Mouse (Mus musculus): Measurements from ENCODE around the gene Drc1. TPM values are rescaled to one million over a fixed set of nuclear protein-coding genes. Genes with fewer than 3 reads are reported as not detected.

The Drc1 gene
- polyA plus RNA-seq, 1 experiment from 2014 or later: 5.5 TPM

DNA sequence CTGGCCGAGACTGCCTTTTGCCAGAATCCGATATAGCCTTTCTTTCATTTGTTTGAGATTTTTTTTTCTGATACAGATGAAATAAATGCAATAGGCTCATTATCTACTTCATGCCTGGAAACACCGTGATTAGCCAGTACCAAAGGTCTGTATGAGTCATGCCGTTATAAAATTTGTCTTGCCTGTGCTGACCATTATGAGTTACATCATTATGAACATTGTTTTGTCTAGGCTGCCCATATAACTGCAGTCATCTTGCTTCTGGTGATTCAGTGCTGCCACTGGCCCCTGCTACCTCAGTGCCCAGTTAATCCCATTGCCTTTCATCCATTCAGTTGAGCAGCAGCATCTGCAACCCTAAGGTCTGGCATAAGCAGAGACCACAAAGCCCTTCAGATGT lies 1.7 kb upstream of the Drc1 start:
- H3K9me3 ChIP-seq (ENCODE audit: control insufficient read depth, low read length): no peaks in the 10 kb centered on the region
- WGBS: 94% methylated on average over 4 of the region's 4 CpGs

DNA sequence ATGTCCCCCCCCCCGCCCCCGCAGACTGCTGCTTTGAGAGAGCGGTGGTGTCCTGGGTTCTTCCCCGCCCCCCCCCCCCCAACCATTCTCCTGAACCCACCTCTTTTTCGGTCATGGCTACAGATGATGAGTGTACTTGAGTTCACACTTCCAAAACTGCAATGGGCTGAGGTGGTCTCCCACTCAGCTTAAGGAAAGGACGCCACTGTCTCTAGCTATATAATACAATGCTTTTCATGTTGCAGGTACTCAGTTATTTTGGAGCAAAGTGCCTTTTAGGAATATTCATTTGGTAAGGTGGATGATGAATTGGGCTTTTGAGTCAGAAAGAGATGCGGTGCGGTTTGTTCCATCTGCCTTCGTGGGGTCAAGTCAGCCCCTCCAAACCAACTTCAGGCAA lies 324 bp upstream of the Drc1 start:
- H3K4me2 ChIP-seq (replicated peaks): peak overlapping the region; percentile 74
- no peak overlapping the region for H3K27ac ChIP-seq
- no peak for ATAC-seq (ENCODE audit: low FRiP score)
- 34% methylated on average over 9 of the region's 9 CpGs for WGBS
- H3K9me3 ChIP-seq (ENCODE audit: control insufficient read depth, low read length): no peaks in the 10 kb centered on the region
- no peak for DNase-seq (ENCODE audit: low spot score)
- H3K9ac ChIP-seq: peak overlapping the region; percentile 67
- no peaks in the 10 kb centered on the region for H3K36me3 ChIP-seq (replicated peaks; ENCODE audit: control insufficient read depth, insufficient read depth)
- H3K27me3 ChIP-seq (ENCODE audit: control insufficient read depth, insufficient read depth, low read length): no peaks in the 10 kb centered on the region
- peak overlapping the region; percentile 48 for H3K4me3 ChIP-seq (replicated peaks; ENCODE audit: low read length)
- 0 out of 2 replicates have a peak, but pooled peaks cover 4% of the 10 kb centered on the region for H3K4me1 ChIP-seq (replicated peaks; ENCODE audit: control insufficient read depth, insufficient read depth, low read length)

More for the DNA sequence above, 1.7 kb upstream of the Drc1 start:
- no peaks in the 10 kb centered on the region for H3K36me3 ChIP-seq (replicated peaks; ENCODE audit: control insufficient read depth, insufficient read depth)
- H3K9ac ChIP-seq: no peak overlapping the region
- no peak overlapping the region for H3K27ac ChIP-seq
- DNase-seq (ENCODE audit: low spot score) (no peak), ATAC-seq (ENCODE audit: low FRiP score) (no peak)
- H3K27me3 ChIP-seq (ENCODE audit: control insufficient read depth, insufficient read depth, low read length): no peaks in the 10 kb centered on the region
- H3K4me1 ChIP-seq (replicated peaks; ENCODE audit: control insufficient read depth, insufficient read depth, low read length): 0 out of 2 replicates have a peak, but pooled peaks cover 4% of the 10 kb centered on the region
- H3K4me2 ChIP-seq (replicated peaks): no peak overlapping the region
- no peak overlapping the region for H3K4me3 ChIP-seq (replicated peaks; ENCODE audit: low read length)

DNA sequence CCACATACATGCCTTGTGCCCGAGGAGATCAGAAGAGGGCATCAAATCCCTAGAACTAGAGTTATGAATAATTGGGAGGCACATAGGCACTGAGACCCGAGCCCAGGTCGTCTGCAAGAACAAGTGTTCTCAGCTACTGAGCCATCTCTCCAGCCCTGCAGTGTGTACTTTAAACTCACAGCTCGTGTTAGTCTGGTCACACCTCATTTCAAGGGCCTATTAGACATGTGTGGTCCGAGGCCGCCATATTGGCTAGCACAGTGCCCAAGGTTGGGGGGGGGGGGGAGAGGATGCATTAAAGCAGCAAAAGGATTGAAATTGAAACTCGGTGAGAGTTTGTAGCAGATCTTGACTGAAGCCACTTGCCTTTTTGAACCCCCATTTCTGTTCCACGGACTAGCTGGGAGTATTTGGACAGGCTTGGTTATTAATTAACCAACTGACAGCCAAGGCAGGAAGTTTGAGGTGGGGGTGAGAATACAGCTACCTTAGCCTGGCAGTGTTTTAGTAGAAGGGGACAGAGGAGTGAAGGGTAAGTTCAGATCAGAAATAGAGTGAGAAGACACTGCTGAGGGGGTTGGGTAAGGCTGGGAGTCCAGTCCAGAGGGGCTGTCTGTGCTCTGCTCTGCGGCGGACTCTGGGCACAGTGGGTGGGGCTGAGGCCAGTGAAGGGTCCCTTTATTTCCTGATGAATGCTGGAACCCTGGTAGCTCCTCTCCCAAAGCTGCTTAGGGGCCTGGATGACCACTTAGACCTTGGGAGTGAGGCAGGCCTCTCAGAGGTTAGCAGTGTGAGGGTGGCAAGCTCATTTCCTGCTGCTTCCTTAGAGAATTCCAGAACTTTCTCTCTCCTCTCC lies 5.0 kb downstream of the Drc1 start:
- ATAC-seq (ENCODE audit: low FRiP score): no peak
- WGBS: 82% methylated on average over 10 of the region's 10 CpGs
- Histone ChIP-seq H3K4me1 (replicated peaks; ENCODE audit: control insufficient read depth, insufficient read depth, low read length) (no peaks in the 10 kb centered on the region), H3K9me3 (ENCODE audit: control insufficient read depth, low read length) (no peaks in the 10 kb centered on the region), H3K27me3 (ENCODE audit: control insufficient read depth, insufficient read depth, low read length) (no peaks in the 10 kb centered on the region), H3K27ac (no peak overlapping the region), H3K9ac (no peak overlapping the region), H3K36me3 (replicated peaks; ENCODE audit: control insufficient read depth, insufficient read depth) (no peaks in the 10 kb centered on the region), H3K4me2 (replicated peaks) (no peak overlapping the region), H3K4me3 (replicated peaks; ENCODE audit: low read length) (no peak overlapping the region)
- no peak for DNase-seq (ENCODE audit: low spot score)

DNA sequence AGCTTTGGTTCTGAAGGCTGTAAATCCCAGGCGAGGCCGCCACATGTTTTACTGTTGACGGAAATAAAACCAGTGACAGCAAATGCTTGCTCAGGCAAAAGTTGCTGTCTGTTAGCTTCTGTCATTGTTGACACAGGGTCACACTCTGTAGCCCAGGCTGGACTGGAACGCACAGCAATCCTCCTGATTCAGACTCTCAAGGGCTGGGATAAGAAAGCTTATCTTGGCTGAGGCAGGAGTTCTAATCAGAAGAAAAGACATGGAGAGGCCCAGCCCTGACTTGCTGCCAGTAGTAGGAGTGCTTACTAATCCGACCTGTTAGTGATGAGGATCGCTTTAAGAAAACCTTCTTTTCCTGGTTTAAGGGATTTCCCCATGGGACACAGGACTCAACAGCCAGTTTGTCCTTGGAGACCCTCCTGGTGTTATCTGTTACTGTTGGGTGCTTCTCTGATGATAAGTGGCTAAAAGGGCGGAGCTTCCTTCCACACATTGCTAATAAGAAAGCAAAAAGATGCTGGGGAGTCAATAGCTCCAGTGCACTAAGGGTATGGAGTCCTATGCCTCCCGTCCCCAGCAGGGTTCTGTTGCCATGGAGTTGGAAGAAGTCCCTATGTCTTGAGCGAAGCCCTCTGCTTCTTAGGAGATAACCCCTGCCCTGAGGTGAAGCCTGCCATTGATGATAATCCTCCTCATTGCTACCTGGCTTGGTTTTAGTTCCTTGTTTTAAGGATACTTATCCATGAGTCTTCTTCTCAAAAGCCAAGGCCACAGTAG lies 6.1 kb downstream of the Drc1 start:
- 79% methylated on average over 9 of the region's 9 CpGs for WGBS
- Histone ChIP-seq H3K4me1 (replicated peaks; ENCODE audit: control insufficient read depth, insufficient read depth, low read length) (no peaks in the 10 kb centered on the region), H3K27ac (no peak overlapping the region), H3K27me3 (ENCODE audit: control insufficient read depth, insufficient read depth, low read length) (no peaks in the 10 kb centered on the region), H3K9me3 (ENCODE audit: control insufficient read depth, low read length) (no peaks in the 10 kb centered on the region), H3K9ac (no peak overlapping the region), H3K4me3 (replicated peaks; ENCODE audit: low read length) (no peak overlapping the region), H3K36me3 (replicated peaks; ENCODE audit: control insufficient read depth, insufficient read depth) (no peaks in the 10 kb centered on the region), H3K4me2 (replicated peaks) (no peak overlapping the region)
- DNase-seq (ENCODE audit: low spot score): no peak
- ATAC-seq (ENCODE audit: low FRiP score): no peak

DNA sequence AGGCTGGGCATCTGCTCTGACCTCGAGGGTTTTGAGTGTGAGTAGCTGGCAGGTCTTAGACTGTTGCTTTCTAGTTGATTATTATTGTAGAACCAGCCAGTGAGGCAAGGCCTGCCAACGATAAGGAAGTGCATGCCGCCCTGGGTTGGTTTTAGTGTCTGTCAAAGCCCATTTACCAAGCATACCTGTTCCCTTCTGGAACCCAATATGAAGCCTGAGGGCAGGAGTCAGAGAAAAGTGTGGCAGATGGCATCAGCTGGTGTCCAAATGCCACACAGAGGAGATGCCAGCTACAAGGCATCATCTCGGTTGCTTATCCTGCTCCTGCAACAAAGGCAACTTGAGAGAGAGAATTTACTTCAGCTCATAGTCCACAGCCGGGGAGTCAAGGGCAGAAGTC lies 59.6 kb downstream of the Drc1 start:
- Histone ChIP-seq H3K36me3 (replicated peaks; ENCODE audit: control insufficient read depth, insufficient read depth) (no peaks in the 10 kb centered on the region), H3K4me2 (replicated peaks) (no peak overlapping the region), H3K9me3 (ENCODE audit: control insufficient read depth, low read length) (no peaks in the 10 kb centered on the region), H3K27ac (no peak overlapping the region), H3K4me1 (replicated peaks; ENCODE audit: control insufficient read depth, insufficient read depth, low read length) (no peaks in the 10 kb centered on the region), H3K4me3 (replicated peaks; ENCODE audit: low read length) (no peak overlapping the region), H3K9ac (no peak overlapping the region), H3K27me3 (ENCODE audit: control insufficient read depth, insufficient read depth, low read length) (peaks cover 4% of the 10 kb centered on the region; the same call in 1 of the 2 replicates)
- 73% methylated on average over 5 of the region's 5 CpGs for WGBS
- ATAC-seq (ENCODE audit: low FRiP score) (no peak), DNase-seq (ENCODE audit: low spot score) (no peak)

DNA sequence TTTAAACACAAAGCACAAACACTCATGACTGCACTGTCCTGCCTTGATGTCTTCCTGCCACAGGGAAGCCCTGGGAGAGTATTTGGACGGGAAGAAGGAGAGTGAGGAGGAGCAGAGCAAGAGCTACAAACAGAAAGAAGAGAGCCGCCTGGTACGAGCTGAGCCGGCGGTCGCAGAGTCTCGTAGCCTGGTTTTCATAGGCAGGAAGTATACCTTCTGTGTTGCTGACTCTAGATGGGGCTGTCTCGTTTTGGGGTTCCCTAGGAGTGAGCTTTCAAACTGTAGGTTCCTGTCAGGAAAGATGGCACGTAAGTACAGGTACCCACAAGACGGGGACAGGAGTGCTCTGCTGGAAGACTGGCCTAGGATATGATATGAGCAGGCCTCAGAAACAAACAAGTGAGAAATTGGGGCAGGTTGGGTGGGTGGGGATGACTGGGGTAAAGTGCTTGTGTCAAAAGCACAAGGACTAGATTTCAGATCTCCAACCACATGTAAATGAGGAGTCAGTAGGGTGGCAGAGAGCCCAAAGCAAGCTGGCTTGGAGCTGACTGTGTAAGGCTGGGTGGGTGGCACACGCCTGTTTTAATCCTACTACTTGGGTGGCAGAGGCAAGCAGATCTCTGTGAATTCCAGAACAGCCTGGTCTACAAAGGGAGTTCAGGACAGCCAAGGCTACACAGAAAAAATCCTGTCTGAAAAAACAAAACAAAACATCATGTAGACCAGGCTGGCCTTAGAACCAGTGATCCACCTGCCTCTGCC lies 60.6 kb downstream of the Drc1 start:
- no peak overlapping the region for H3K4me2 ChIP-seq (replicated peaks)
- no peaks in the 10 kb centered on the region for H3K36me3 ChIP-seq (replicated peaks; ENCODE audit: control insufficient read depth, insufficient read depth)
- H3K9me3 ChIP-seq (ENCODE audit: control insufficient read depth, low read length): no peaks in the 10 kb centered on the region
- 83% methylated on average over 11 of the region's 11 CpGs for WGBS
- no peak overlapping the region for H3K9ac ChIP-seq
- no peak for ATAC-seq (ENCODE audit: low FRiP score)
- H3K4me1 ChIP-seq (replicated peaks; ENCODE audit: control insufficient read depth, insufficient read depth, low read length): no peaks in the 10 kb centered on the region
- H3K4me3 ChIP-seq (replicated peaks; ENCODE audit: low read length): no peak overlapping the region
- H3K27ac ChIP-seq: no peak overlapping the region
- DNase-seq (ENCODE audit: low spot score): no peak
- H3K27me3 ChIP-seq (ENCODE audit: control insufficient read depth, insufficient read depth, low read length): peaks cover 4% of the 10 kb centered on the region; the same call in 1 of the 2 replicates

DNA sequence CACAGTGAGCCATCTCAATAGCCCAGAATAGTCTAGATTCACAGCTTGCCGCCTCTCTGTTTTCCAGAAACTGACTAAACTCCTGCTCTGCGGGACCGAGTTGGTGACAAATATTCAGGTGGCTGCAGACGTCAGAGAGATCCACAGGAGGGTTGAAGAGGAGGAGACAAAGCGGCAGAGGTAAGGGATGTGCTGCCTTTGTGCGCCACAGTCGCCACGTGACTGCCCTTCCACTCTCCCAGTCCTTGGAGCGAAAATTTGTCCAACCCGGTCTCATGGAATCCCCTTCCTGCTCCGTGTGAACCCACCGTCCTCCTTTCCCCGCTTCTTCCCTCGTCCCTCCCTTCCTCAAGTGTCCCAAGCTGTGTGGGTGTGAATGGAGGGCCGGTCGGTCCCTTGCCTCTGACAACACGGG lies 61.4 kb downstream of the Drc1 start:
- 6% methylated on average over 17 of the region's 17 CpGs for WGBS
- H3K9ac ChIP-seq: peak overlapping the region; percentile 4; the same call in 1 of the 2 replicates
- peak overlapping the region; percentile 16 for H3K4me3 ChIP-seq (replicated peaks; ENCODE audit: low read length)
- ATAC-seq (ENCODE audit: low FRiP score) (no peak), DNase-seq (ENCODE audit: low spot score) (no peak)
- H3K27ac ChIP-seq: no peak overlapping the region
- no peaks in the 10 kb centered on the region for H3K9me3 ChIP-seq (ENCODE audit: control insufficient read depth, low read length)
- H3K4me1 ChIP-seq (replicated peaks; ENCODE audit: control insufficient read depth, insufficient read depth, low read length): no peaks in the 10 kb centered on the region
- peaks cover 4% of the 10 kb centered on the region; the same call in 1 of the 2 replicates for H3K27me3 ChIP-seq (ENCODE audit: control insufficient read depth, insufficient read depth, low read length)
- no peaks in the 10 kb centered on the region for H3K36me3 ChIP-seq (replicated peaks; ENCODE audit: control insufficient read depth, insufficient read depth)
- peak overlapping the region; percentile 47 for H3K4me2 ChIP-seq (replicated peaks)

DNA sequence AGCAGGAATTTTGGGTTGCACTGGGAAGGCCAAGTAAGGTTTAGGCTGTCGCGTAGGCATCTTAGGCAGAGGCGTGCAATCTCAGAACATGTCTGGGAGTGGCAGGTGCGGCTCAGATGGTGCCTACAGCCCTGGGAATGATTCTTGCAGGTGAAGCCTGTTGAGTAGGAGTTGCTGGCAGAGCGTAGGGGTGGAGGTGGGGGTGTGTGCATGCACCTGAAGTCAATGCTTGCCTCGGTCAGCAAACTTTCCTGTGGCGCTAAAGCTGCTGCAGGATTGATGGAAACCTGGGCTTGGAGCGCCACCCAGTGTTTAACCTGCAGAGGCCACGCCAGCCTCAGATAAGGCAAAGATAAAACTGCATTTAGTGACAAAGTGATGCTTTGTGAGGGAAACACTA lies 61.9 kb downstream of the Drc1 start:
- 2% methylated on average over 9 of the region's 9 CpGs for WGBS
- Histone ChIP-seq H3K4me3 (replicated peaks; ENCODE audit: low read length) (peak overlapping the region; percentile 16), H3K4me1 (replicated peaks; ENCODE audit: control insufficient read depth, insufficient read depth, low read length) (no peaks in the 10 kb centered on the region), H3K9me3 (ENCODE audit: control insufficient read depth, low read length) (no peaks in the 10 kb centered on the region), H3K36me3 (replicated peaks; ENCODE audit: control insufficient read depth, insufficient read depth) (no peaks in the 10 kb centered on the region), H3K9ac (peak overlapping the region; percentile 4; the same call in 1 of the 2 replicates), H3K27ac (no peak overlapping the region), H3K27me3 (ENCODE audit: control insufficient read depth, insufficient read depth, low read length) (peaks cover 4% of the 10 kb centered on the region; the same call in 1 of the 2 replicates), H3K4me2 (replicated peaks) (peak overlapping the region; percentile 47)
- no peak for ATAC-seq (ENCODE audit: low FRiP score)
- DNase-seq (ENCODE audit: low spot score): peak; percentile 82

DNA sequence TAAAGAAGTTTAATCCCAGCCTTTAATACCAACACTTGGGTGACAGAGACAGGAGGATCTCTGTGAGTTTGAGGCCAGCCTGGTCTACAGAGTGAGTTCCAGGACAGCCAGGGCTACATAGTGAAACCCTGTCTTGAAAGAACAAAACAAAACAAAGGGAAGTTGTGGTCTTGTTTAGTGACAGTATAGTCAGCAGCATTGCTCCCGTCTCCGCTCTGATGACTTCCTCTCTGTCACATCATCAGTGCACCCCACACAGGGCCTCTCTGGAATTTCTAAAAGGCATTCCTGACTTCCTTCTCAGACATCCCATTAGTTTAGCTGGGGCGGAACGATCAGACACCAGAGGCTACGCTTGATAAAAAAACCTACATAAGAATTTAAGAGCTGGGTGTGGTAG lies 62.7 kb downstream of the Drc1 start:
- Histone ChIP-seq H3K9me3 (ENCODE audit: control insufficient read depth, low read length) (no peaks in the 10 kb centered on the region), H3K9ac (no peak overlapping the region), H3K4me3 (replicated peaks; ENCODE audit: low read length) (no peak overlapping the region), H3K4me2 (replicated peaks) (no peak overlapping the region), H3K27me3 (ENCODE audit: control insufficient read depth, insufficient read depth, low read length) (peaks cover 4% of the 10 kb centered on the region; the same call in 1 of the 2 replicates), H3K4me1 (replicated peaks; ENCODE audit: control insufficient read depth, insufficient read depth, low read length) (no peaks in the 10 kb centered on the region), H3K36me3 (replicated peaks; ENCODE audit: control insufficient read depth, insufficient read depth) (no peaks in the 10 kb centered on the region), H3K27ac (no peak overlapping the region)
- 77% methylated on average over 5 of the region's 5 CpGs for WGBS
- DNase-seq (ENCODE audit: low spot score) (no peak), ATAC-seq (ENCODE audit: low FRiP score) (no peak)

All from hindbrain, embryonic 14.5 days (tissue).